Mouse (Mus musculus) regulatory T cell (primary cell): ENCODE data around the gene Arap2.

Experiments
- in situ Hi-C: fragments of 300-600 bp; cut with MboI, MseI; formaldehyde crosslinking; loops from one replicate; pipeline ENCODE4 v1.15.1; 2025; ENCODE audit warnings: high pct_unique_total_duplicates

The Arap2 gene

GRCm38 (mm10) chr5:62765784-62766701 is at the start of gene Arap2:
Gene Arap2, minus strand, starts transcription at chr5:62766159.
- in situ Hi-C loops: no loop called here

- in situ Hi-C loops: loop anchor here (5.0 kb wide), 1 partner anchor 42 kb away; no protein-coding TSS in a partner anchor
Observed at GRCm38 (mm10) chr5:62815741-62816140, 49.8 kb upstream of the Arap2 start.

GRCm38 (mm10) chr5:62814072-62814414 is 48.1 kb upstream of the Arap2 start:
- in situ Hi-C loops: no loop called here

- in situ Hi-C loops: no loop called here
Observed at GRCm38 (mm10) chr5:62813402-62814071, 47.6 kb upstream of the Arap2 start, which contains the start of gene Dthd1. Gene Dthd1, plus strand, starts transcription at chr5:62813823.

- in situ Hi-C loops: no loop called here
Observed at GRCm38 (mm10) chr5:62792776-62793175, 26.8 kb upstream of the Arap2 start.

- in situ Hi-C loops: no loop called here
Observed at GRCm38 (mm10) chr5:62790921-62791564, 25.1 kb upstream of the Arap2 start.

- in situ Hi-C loops: no loop called here
Observed at GRCm38 (mm10) chr5:62786809-62787208, 20.9 kb upstream of the Arap2 start.

- in situ Hi-C loops: no loop called here
Observed at GRCm38 (mm10) chr5:62778682-62779081, 12.7 kb upstream of the Arap2 start.

GRCm38 (mm10) chr5:62777804-62778203 is 11.8 kb upstream of the Arap2 start:
- in situ Hi-C loops: no loop called here

GRCm38 (mm10) chr5:62771775-62772599 is 6.0 kb upstream of the Arap2 start:
- in situ Hi-C loops: no loop called here

- in situ Hi-C loops: no loop called here
Observed at GRCm38 (mm10) chr5:62765459-62765783, 538 bp downstream of the Arap2 start.

GRCm38 (mm10) chr5:62764161-62764560 is 1.8 kb downstream of the Arap2 start:
- in situ Hi-C loops: no loop called here

- in situ Hi-C loops: no loop called here
Observed at GRCm38 (mm10) chr5:62763046-62763445, 2.9 kb downstream of the Arap2 start.

GRCm38 (mm10) chr5:62762298-62762960 is 3.5 kb downstream of the Arap2 start:
- in situ Hi-C loops: no loop called here

- in situ Hi-C loops: no loop called here
Observed at GRCm38 (mm10) chr5:62760791-62761504, 5.0 kb downstream of the Arap2 start.

GRCm38 (mm10) chr5:62755808-62756527 is 10.0 kb downstream of the Arap2 start:
- in situ Hi-C loops: loop anchor here (5.0 kb wide), 1 partner anchor 94 kb away; no protein-coding TSS in a partner anchor

GRCm38 (mm10) chr5:62752934-62753333 is 13.0 kb downstream of the Arap2 start:
- in situ Hi-C loops: no loop called here

GRCm38 (mm10) chr5:62751692-62752091 is 14.3 kb downstream of the Arap2 start:
- in situ Hi-C loops: no loop called here

- in situ Hi-C loops: no loop called here
Observed at GRCm38 (mm10) chr5:62748168-62748567, 17.8 kb downstream of the Arap2 start.
